Mouse (Mus musculus) ES-Bruce4 (cell line): ENCODE data around the gene Tcp11l2. TPM values are rescaled to one million over a fixed set of nuclear protein-coding genes. Genes with fewer than 3 reads are reported as not detected.
A peak's percentile ranks its signal among the peaks of the same experiment; 100 is the strongest.

Source experiments
- H3K27ac ChIP-seq: 2 replicates; pipeline ENCODE4 v1.5.1; 2012; ENCODE audit warnings: low read length, inconsistent platforms; ENCODE audit not compliant: insufficient read depth
- H3K27me3 ChIP-seq: 2 replicates; pipeline ENCODE4 v1.6.1; 2012; ENCODE audit warnings: mild to moderate bottlenecking, low read length, inconsistent platforms; ENCODE audit not compliant: control insufficient read depth, poor library complexity, insufficient read depth, severe bottlenecking
- H3K36me3 ChIP-seq: 2 replicates; pipeline ENCODE4 v1.6.1; 2012; ENCODE audit warnings: inconsistent platforms, mild to moderate bottlenecking, low read length, moderate library complexity; ENCODE audit not compliant: control insufficient read depth, poor library complexity, insufficient read depth, severe bottlenecking
- H3K4me1 ChIP-seq: one replicate; pipeline ENCODE4 v1.8.1; 2011; ENCODE audit warnings: low read length; ENCODE audit not compliant: control insufficient read depth, insufficient read depth
- H3K4me3 ChIP-seq: 2 replicates; pipeline ENCODE4 v1.5.1; 2011; ENCODE audit warnings: low read depth, mild to moderate bottlenecking, low read length
- H3K9ac ChIP-seq: 2 replicates; pipeline ENCODE4 v1.6.1; 2012; ENCODE audit warnings: low read depth, mild to moderate bottlenecking, inconsistent platforms; ENCODE audit not compliant: poor library complexity, severe bottlenecking
- H3K9me3 ChIP-seq: replicated peaks from 2 replicates; pipeline ENCODE4 v1.6.1; 2012; ENCODE audit warnings: mild to moderate bottlenecking, low read length, inconsistent platforms; ENCODE audit not compliant: control insufficient read depth, poor library complexity, insufficient read depth, severe bottlenecking
- CTCF ChIP-seq: IDR thresholded peaks from one replicate; pipeline ENCODE4 v1.8.1; 2011; ENCODE audit warnings: low read depth, low read length
- EP300 ChIP-seq: IDR thresholded peaks from 2 replicates; pipeline ENCODE4 v1.6.1; 2011; ENCODE audit warnings: low read depth, low read length; ENCODE audit not compliant: insufficient read depth
- POLR2A ChIP-seq: IDR thresholded peaks from one replicate; pipeline ENCODE4 v1.8.1; 2011; ENCODE audit warnings: low read length; ENCODE audit not compliant: insufficient read depth
- polyA plus RNA-seq: library from polyadenylated mRNA; stranded (reverse); fragments of >200 nt; gene quantifications from 2 replicates; pipeline ENCODE4 v1.2.4, GENCODE M21; 2011; ENCODE audit warnings: low read depth; ENCODE audit not compliant: missing spikeins, insufficient read depth, insufficient read length

Gene Tcp11l2
- polyA plus RNA-seq = 2.6 and 3.6 TPM in 2 replicates

GRCm38 (mm10) chr10:84576395-84577070, at the start of gene Tcp11l2:
Gene Tcp11l2 (plus strand): TSS chr10:84576626.
- TF ChIP-seq EP300 = no peak
- no peak for TF ChIP-seq CTCF
- TF ChIP-seq POLR2A = no peak
- peak within 1 kb of the TSS; percentile 48 for H3K9ac ChIP-seq
- no peaks in the 10 kb centered on the region for H3K27me3 ChIP-seq
- H3K9me3 ChIP-seq = no peaks in the 10 kb centered on the region
- H3K36me3 ChIP-seq = no peaks in the 10 kb centered on the region
- H3K27ac ChIP-seq = no peak within 1 kb of the TSS
- H3K4me1 ChIP-seq = no peaks in the 10 kb centered on the region
- peak within 1 kb of the TSS; percentile 82 for H3K4me3 ChIP-seq

GRCm38 (mm10) chr10:84527070-84527469, 49.4 kb upstream of the Tcp11l2 start:
- no peaks in the 10 kb centered on the region for H3K27me3 ChIP-seq
- H3K9ac ChIP-seq = no peak overlapping the region
- no peaks in the 10 kb centered on the region for H3K9me3 ChIP-seq
- H3K4me1 ChIP-seq = peaks cover 3% of the 10 kb centered on the region
- H3K36me3 ChIP-seq = peaks cover 6% of the 10 kb centered on the region
- TF ChIP-seq CTCF = no peak
- TF ChIP-seq EP300 = no peak
- TF ChIP-seq POLR2A = no peak
- H3K4me3 ChIP-seq = no peak overlapping the region
- H3K27ac ChIP-seq = peak overlapping the region; percentile 9; the same call in 1 of the 2 replicates

GRCm38 (mm10) chr10:84527631-84528030, 48.8 kb upstream of the Tcp11l2 start:
- H3K9ac ChIP-seq = no peak overlapping the region
- peaks cover 6% of the 10 kb centered on the region for H3K36me3 ChIP-seq
- no peak overlapping the region for H3K4me3 ChIP-seq
- peak overlapping the region; percentile 9; the same call in 1 of the 2 replicates for H3K27ac ChIP-seq
- no peaks in the 10 kb centered on the region for H3K9me3 ChIP-seq
- no peak for TF ChIP-seq EP300
- TF ChIP-seq CTCF = no peak
- no peak for TF ChIP-seq POLR2A
- peaks cover 3% of the 10 kb centered on the region for H3K4me1 ChIP-seq
- H3K27me3 ChIP-seq = no peaks in the 10 kb centered on the region

GRCm38 (mm10) chr10:84530388-84530787, 46.0 kb upstream of the Tcp11l2 start:
- TF ChIP-seq EP300 (no peak), CTCF (no peak), POLR2A (no peak)
- Histone ChIP-seq H3K27me3 (no peaks in the 10 kb centered on the region), H3K4me1 (peaks cover 3% of the 10 kb centered on the region), H3K4me3 (no peak overlapping the region), H3K9ac (no peak overlapping the region), H3K36me3 (peaks cover 6% of the 10 kb centered on the region), H3K9me3 (no peaks in the 10 kb centered on the region), H3K27ac (no peak overlapping the region)

- H3K27me3 ChIP-seq = no peaks in the 10 kb centered on the region
- TF ChIP-seq CTCF (no peak), POLR2A (no peak), EP300 (no peak)
- H3K36me3 ChIP-seq = peaks cover 6% of the 10 kb centered on the region
- peaks cover 3% of the 10 kb centered on the region for H3K4me1 ChIP-seq
- no peaks in the 10 kb centered on the region for H3K9me3 ChIP-seq
- H3K9ac ChIP-seq = no peak overlapping the region
- H3K4me3 ChIP-seq = no peak overlapping the region
- H3K27ac ChIP-seq = no peak overlapping the region
Observed at GRCm38 (mm10) chr10:84531576-84531975, 44.9 kb upstream of the Tcp11l2 start.

DNA sequence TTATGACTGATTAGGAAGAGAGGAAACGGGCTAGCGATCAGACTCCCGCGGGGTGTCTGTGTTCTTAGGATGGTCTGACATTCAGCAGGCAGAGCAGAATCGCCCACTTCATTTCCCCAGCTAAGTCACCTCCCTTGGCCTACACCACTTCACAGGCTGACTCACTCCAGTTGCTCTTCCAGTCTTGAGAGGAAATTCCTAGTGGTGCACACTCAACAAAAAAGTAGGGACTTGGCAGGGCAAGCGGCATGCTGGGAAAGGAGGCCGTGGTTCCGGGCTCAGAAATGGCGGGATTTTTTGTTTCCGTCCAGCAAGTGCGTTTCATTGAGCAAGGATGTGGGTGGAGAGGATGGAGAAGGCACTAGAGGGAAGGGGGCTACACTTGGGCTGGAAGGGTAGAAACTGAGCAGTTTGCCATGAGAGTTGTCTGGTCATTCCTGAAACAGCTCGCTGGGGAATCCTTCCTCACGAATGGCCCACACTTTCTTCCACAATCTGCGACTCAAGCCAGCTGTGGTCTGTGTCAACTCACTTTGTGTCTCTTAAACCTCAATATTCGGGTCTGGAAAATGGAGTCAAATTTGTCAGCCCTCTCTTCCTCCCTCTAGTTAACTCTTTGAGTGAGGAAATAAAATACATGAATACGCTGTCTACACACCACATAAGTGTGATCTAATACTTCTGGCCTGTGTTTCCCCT, 44.1 kb upstream of the Tcp11l2 start:
- Histone ChIP-seq H3K4me1 (peaks cover 3% of the 10 kb centered on the region), H3K27ac (no peak overlapping the region), H3K36me3 (peaks cover 6% of the 10 kb centered on the region), H3K27me3 (no peaks in the 10 kb centered on the region), H3K4me3 (peak overlapping the region; percentile 76), H3K9me3 (no peaks in the 10 kb centered on the region), H3K9ac (0 out of 2 replicates have a peak overlapping the region, but pooled peaks have one; percentile 73)
- no peak for TF ChIP-seq POLR2A
- TF ChIP-seq EP300 = no peak
- TF ChIP-seq CTCF = no peak
